Mouse (Mus musculus) C2C12 (cell line): ENCODE results near the gene Cpsf4.

ENCODE experiments used
- CTCF ChIP-seq: IDR thresholded peaks from one replicate; pipeline ENCODE4 v1.5.1; 2011; ENCODE audit not compliant: control insufficient read depth, insufficient read depth, insufficient read length
- MAX ChIP-seq: IDR thresholded peaks from one replicate; pipeline ENCODE4 v1.6.1; 2011; ENCODE audit warnings: mild to moderate bottlenecking, control low read depth
- MYOD1 ChIP-seq: IDR thresholded peaks from one replicate; pipeline ENCODE4 v1.6.1; 2011; ENCODE audit warnings: low read depth; ENCODE audit not compliant: control insufficient read depth, insufficient read length
- MYOG ChIP-seq: IDR thresholded peaks from one replicate; pipeline ENCODE4 v1.6.1; 2011; ENCODE audit not compliant: control insufficient read depth, insufficient read length; ENCODE audit errors: extremely low read depth
- USF1 ChIP-seq: IDR thresholded peaks from one replicate; pipeline ENCODE4 v1.6.1; 2011; ENCODE audit warnings: low read depth, mild to moderate bottlenecking, control low read depth, moderate library complexity

GRCm38 (mm10) chr5:145201321-145201991 lies 34.4 kb downstream of the Cpsf4 start, which contains the start of gene Zkscan14:
- TF ChIP-seq CTCF, result no peak
- TF ChIP-seq USF1, result no peak
- TF ChIP-seq MYOD1, result no peak
- TF ChIP-seq MYOG, result no peak
- TF ChIP-seq MAX, result no peak
